Mouse (Mus musculus): Measurements from ENCODE around the gene Marcksl1. TPM values are rescaled to one million over a fixed set of nuclear protein-coding genes. Genes with fewer than 3 reads are reported as not detected.

The Marcksl1 gene
- total RNA-seq, 1 experiment from 2014 or later = 81.4 TPM

- peak; percentile 11 for DNase-seq
Observed at GRCm38 (mm10) chr4:129557256-129557808, 44.0 kb downstream of the Marcksl1 start.

- DNase-seq = peak; percentile 35
Observed at GRCm38 (mm10) chr4:129558321-129558955, 45.1 kb downstream of the Marcksl1 start.

GRCm38 (mm10) chr4:129561184-129561583, 47.8 kb downstream of the Marcksl1 start:
- DNase-seq = no peak

- DNase-seq = no peak
Observed at GRCm38 (mm10) chr4:129563718-129564117, 50.3 kb downstream of the Marcksl1 start.

GRCm38 (mm10) chr4:129565139-129565538, 51.8 kb downstream of the Marcksl1 start:
- no peak for DNase-seq

Small RNAs within 50 kb of the gene (microRNA-seq; reads per million reads assigned to microRNA genes)
- 0 reads per million in 2 experiments for gene Mir8119

Other genes starting within 250 kb of the Marcksl1 start
- gene Sync, start 226.0 kb upstream of the Marcksl1 start, total RNA-seq (2021) = 1.7 and 2.5 TPM in 2 replicates
- gene Rbbp4, start 178.2 kb upstream of the Marcksl1 start, total RNA-seq (2021) = 122 and 139 TPM in 2 replicates
- 42.2 and 46.4 TPM in 2 replicates for gene Zbtb8os, start 177.9 kb upstream of the Marcksl1 start, total RNA-seq (2021)
- 8.1 and 9.0 TPM in 2 replicates for gene Zbtb8a, start 135.5 kb upstream of the Marcksl1 start, total RNA-seq (2021)
- gene Zbtb8b, start 72.7 kb upstream of the Marcksl1 start, total RNA-seq (2021) = 0.15 and 0.30 TPM in 2 replicates
- gene Bsdc1, start 52.0 kb upstream of the Marcksl1 start, total RNA-seq (2021) = 52.3 and 55.7 TPM in 2 replicates
- not detected in 2 replicates for gene Tssk3, start 22.6 kb upstream of the Marcksl1 start, total RNA-seq (2021)
- gene Fam229a, start 22.4 kb upstream of the Marcksl1 start, total RNA-seq (2021) = not detected in 2 replicates
- 55.7 and 59.5 TPM in 2 replicates for gene Hdac1, start 29.1 kb downstream of the Marcksl1 start, total RNA-seq (2021)
- 5.0 and 26.2 TPM in 2 replicates for gene Lck, start 60.1 kb downstream of the Marcksl1 start, total RNA-seq (2021)
- 30.6 and 32.3 TPM in 2 replicates for gene Fam167b, start 65.0 kb downstream of the Marcksl1 start, total RNA-seq (2021)
- gene Eif3i, start 87.1 kb downstream of the Marcksl1 start, total RNA-seq (2021) = 175 and 187 TPM in 2 replicates
- 82.6 and 89.8 TPM in 2 replicates for gene Tmem234, start 87.1 kb downstream of the Marcksl1 start, total RNA-seq (2021)
- 0.75 and 1.4 TPM in 2 replicates for gene Dcdc2b, start 100.7 kb downstream of the Marcksl1 start, total RNA-seq (2021)
- gene Iqcc, start 105.5 kb downstream of the Marcksl1 start, total RNA-seq (2021) = 26.7 and 34.9 TPM in 2 replicates
- 56.7 and 67.4 TPM in 2 replicates for gene Ccdc28b, start 110.4 kb downstream of the Marcksl1 start, total RNA-seq (2021)
- gene Txlna, start 127.5 kb downstream of the Marcksl1 start, total RNA-seq (2021) = 61.2 and 64.9 TPM in 2 replicates
- gene Kpna6, start 159.2 kb downstream of the Marcksl1 start, total RNA-seq (2021) = 80.6 and 81.7 TPM in 2 replicates
- gene Tmem39b, start 183.3 kb downstream of the Marcksl1 start, total RNA-seq (2021) = 11.6 and 12.9 TPM in 2 replicates
- gene Khdrbs1, start 228.7 kb downstream of the Marcksl1 start, total RNA-seq (2021) = 69.2 and 78.4 TPM in 2 replicates